Mouse (Mus musculus) heart, postnatal 0 days (tissue): ENCODE data around the gene Cntn1.

Source experiments
- CTCF ChIP-seq: IDR thresholded peaks from 2 replicates; pipeline ENCODE4 v1.5.1; 2016; ENCODE audit warnings: antibody characterized with exemption, control low read depth, low read depth
- EP300 ChIP-seq: IDR thresholded peaks from 2 replicates; pipeline ENCODE4 v1.6.1; 2016; ENCODE audit warnings: antibody characterized with exemption, low read depth

GRCm38 (mm10) chr15:92137026-92137425 is 86.1 kb downstream of the Cntn1 start:
- TF ChIP-seq CTCF: no peak
- TF ChIP-seq EP300: no peak
